ENCODE assay signal across 21 mouse cellular contexts in the genomic region with DNA sequence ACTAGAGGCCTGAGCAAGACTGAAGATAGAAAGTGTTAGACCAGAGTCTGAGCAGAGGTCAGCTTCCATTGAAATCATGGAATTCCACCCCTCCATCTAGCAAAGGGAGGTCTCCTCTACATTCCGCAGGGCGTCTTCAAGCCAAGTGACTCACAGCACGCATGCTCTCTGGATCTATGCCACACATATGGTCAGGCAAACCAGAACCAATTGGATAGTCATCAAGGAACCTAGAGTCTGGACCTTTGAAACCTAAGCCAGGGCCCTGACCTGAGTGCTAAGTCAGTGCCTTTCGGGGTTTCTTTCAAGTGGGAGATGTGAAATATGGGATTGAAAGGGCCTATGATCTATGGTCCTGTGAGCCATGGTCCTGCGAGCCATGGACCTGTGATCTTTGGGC.
DNase-seq lines count a peak whose midpoint lies in the region; ATAC-seq lines count a peak whose summit lies in the region.
"Had no signal": no experiment of that assay in that cellular context is flagged by ENCODE, and none has a peak within 500 bp of the region (broad histone marks: within the 10 kb centered on the region; RNA-seq: fewer than 3 reads in every experiment).

No protein-coding gene starts in this region.

- H3K4me2 ChIP-seq in hindbrain, embryonic 16.5 days (ENCODE audit: low read length): no peak overlapping the region
- H3K4me2 ChIP-seq: embryonic facial prominence, embryonic 13.5 days; embryonic facial prominence, embryonic 15.5 days; forebrain, embryonic 12.5 days had no signal

- H3K9me3 ChIP-seq in hindbrain, embryonic 16.5 days (ENCODE audit: control insufficient read depth, low read length): no peaks in the 10 kb centered on the region
- H3K9me3 ChIP-seq: embryonic facial prominence, embryonic 13.5 days; embryonic facial prominence, embryonic 15.5 days; forebrain, embryonic 10.5 days; forebrain, embryonic 12.5 days had no signal

- H3K36me3 ChIP-seq in hindbrain, embryonic 16.5 days (ENCODE audit: control insufficient read depth, insufficient read depth, low read length): no peaks in the 10 kb centered on the region
- H3K36me3 ChIP-seq: embryonic facial prominence, embryonic 13.5 days; embryonic facial prominence, embryonic 15.5 days; forebrain, embryonic 10.5 days; forebrain, embryonic 12.5 days had no signal

- DNase-seq in 3T3-L1 (ENCODE audit: low read depth, low spot score) (peak; percentile 96), NIH3T3 (ENCODE audit: low read depth) (peak; percentile 90), adipocyte (ENCODE audit: low spot score) (no peak)
- DNase-seq in adrenal gland, postnatal 14 days: no peak
- DNase-seq: adrenal gland, adult 8-10 months; adrenal gland, postnatal 25 days; cerebellum, adult 11 months; cerebellum, adult 18-20 months; cerebellum, adult 8-10 months; cerebellum, adult 9-11 months; cerebellum, postnatal 14 days; cerebellum, postnatal 36 days; embryo, embryonic 11 days had no signal

- H3K27me3 ChIP-seq in hindbrain, embryonic 16.5 days (replicated peaks; ENCODE audit: control insufficient read depth, insufficient read depth, low read length): no peaks in the 10 kb centered on the region
- H3K27me3 ChIP-seq: embryonic facial prominence, embryonic 15.5 days had no signal

- no peak overlapping the region for H3K27ac ChIP-seq in hindbrain, embryonic 16.5 days (ENCODE audit: low read depth, low read length)
- H3K27ac ChIP-seq: embryonic facial prominence, embryonic 13.5 days; embryonic facial prominence, embryonic 15.5 days; forebrain, embryonic 10.5 days; forebrain, embryonic 12.5 days had no signal

- no peak for ATAC-seq in hindbrain, embryonic 16.5 days
- ATAC-seq: forebrain, embryonic 14.5 days; forebrain, embryonic 16.5 days had no signal

- no peak overlapping the region for H3K9ac ChIP-seq in hindbrain, embryonic 16.5 days (ENCODE audit: low read depth, low read length)
- H3K9ac ChIP-seq: embryonic facial prominence, embryonic 13.5 days; embryonic facial prominence, embryonic 15.5 days; forebrain, embryonic 12.5 days had no signal

- H3K4me3 ChIP-seq in hindbrain, embryonic 16.5 days (ENCODE audit: low read length): no peak overlapping the region
- H3K4me3 ChIP-seq: embryonic facial prominence, embryonic 13.5 days; embryonic facial prominence, embryonic 15.5 days; erythroblast, embryonic 14.5 days; forebrain, embryonic 10.5 days; forebrain, embryonic 12.5 days had no signal

- H3K4me1 ChIP-seq in hindbrain, embryonic 16.5 days (ENCODE audit: control insufficient read depth, insufficient read depth, low read depth, low read length): no peaks in the 10 kb centered on the region
- H3K4me1 ChIP-seq: embryonic facial prominence, embryonic 15.5 days; forebrain, embryonic 10.5 days; forebrain, embryonic 12.5 days had no signal

- 89% methylated on average over 5 of the region's 5 CpGs for WGBS in hindbrain, embryonic 16.5 days

Comparison
In these comparisons a context has a peak if more than half of its experiments do, and no peak if none do; other contexts are left out.
1. DNase-seq: peak in 3T3-L1 (single experiment) and NIH3T3 (single experiment); none in adrenal gland, postnatal 14 days (single experiment) and adipocyte (single experiment).